Mouse (Mus musculus): ENCODE data around the gene Gipc3.

DNA sequence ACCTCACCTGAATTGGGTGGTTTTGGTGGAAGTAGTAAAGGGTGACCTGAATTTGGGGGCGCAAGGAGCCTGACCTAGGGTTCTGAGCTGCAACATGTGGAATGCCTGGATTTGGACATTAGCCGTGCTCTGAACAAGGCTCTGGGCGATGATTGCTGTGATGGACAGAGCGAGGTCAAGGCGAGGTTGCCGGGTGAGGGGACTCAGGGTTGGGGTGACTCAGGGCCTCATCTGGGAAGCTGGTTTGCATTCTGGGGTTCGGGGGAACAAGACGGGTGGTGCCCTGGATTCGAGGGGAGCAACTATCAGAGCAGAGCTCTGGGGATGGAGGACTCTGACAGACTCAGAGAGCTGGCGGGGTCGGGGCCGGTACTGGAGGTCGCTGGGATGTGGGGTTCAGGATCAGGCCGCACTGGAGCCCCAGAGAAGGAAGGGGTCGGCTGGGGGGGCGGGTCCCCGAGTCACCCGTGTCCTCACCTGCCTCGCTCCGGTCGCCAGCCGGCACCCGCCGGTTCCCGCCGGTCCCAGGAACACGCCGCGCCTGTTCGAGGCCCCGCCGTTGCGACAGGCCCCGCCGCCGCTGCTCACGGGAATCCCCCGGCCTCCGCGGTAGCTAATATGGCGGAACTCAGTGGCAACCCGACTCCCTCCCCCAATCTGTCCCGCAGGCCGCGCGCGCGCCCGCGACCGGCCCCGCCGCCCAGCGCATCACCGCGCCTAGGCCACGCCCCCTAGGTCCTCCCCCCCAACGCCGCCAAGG lies 34.9 kb upstream of the Gipc3 start, which contains the start of gene Fzr1:
- TF ChIP-seq CTCF (IDR thresholded peaks at IDR 0.05; ENCODE audit: extremely low read depth, insufficient read depth, insufficient read length, insufficient replicate concordance), result no peak
- peak; percentile 39 for TF ChIP-seq POLR2A (IDR thresholded peaks at IDR 0.05; ENCODE audit: low read depth, low read length)
